15 mouse cellular contexts compared by ENCODE assay signal in genomic region chr4:135155106-135155800, GRCm38 (mm10). TPM values are rescaled to one million over a fixed set of nuclear protein-coding genes. Genes with fewer than 3 reads are reported as not detected.
DNase-seq lines count a peak whose midpoint lies in the region; ATAC-seq and TF ChIP-seq lines count a peak whose summit lies in the region.
"Had no signal": no experiment of that assay in that cellular context is flagged by ENCODE, and none has a peak within 500 bp of the region (broad histone marks: within the 10 kb centered on the region; RNA-seq: fewer than 3 reads in every experiment).

No protein-coding gene starts in this region.

- TF ChIP-seq POLR2A in spleen, adult 2 months (IDR thresholded peaks at IDR 0.05; ENCODE audit: low read depth, low read length), result no peak

- peaks cover 95% of the 10 kb centered on the region for H3K27me3 ChIP-seq in hindbrain, embryonic 11.5 days (ENCODE audit: control insufficient read depth, insufficient read depth, low read length)
- peaks cover 95% of the 10 kb centered on the region for H3K27me3 ChIP-seq in hindbrain, embryonic 14.5 days (ENCODE audit: control insufficient read depth, insufficient read depth, low read length)
- peaks cover 2% of the 10 kb centered on the region; the same call in 1 of the 2 replicates for H3K27me3 ChIP-seq in spleen, adult 2 months (ENCODE audit: control insufficient read depth, insufficient read depth, low read length)
- peaks cover 97% of the 10 kb centered on the region for H3K27me3 ChIP-seq in embryonic facial prominence, embryonic 14.5 days (replicated peaks; ENCODE audit: control insufficient read depth, insufficient read depth, low read length)
- H3K27me3 ChIP-seq in neural tube, embryonic 11.5 days (ENCODE audit: control insufficient read depth, insufficient read depth, low read length), result peaks cover 100% of the 10 kb centered on the region

- 0 out of 2 replicates have a peak, but pooled peaks cover 3% of the 10 kb centered on the region for H3K4me1 ChIP-seq in hindbrain, embryonic 11.5 days (replicated peaks; ENCODE audit: control insufficient read depth, insufficient read depth, low read length)
- H3K4me1 ChIP-seq in hindbrain, embryonic 14.5 days (replicated peaks; ENCODE audit: control insufficient read depth, insufficient read depth, low read length), result no peaks in the 10 kb centered on the region
- peaks cover 37% of the 10 kb centered on the region; the same call in 1 of the 2 replicates for H3K4me1 ChIP-seq in spleen, adult 2 months (ENCODE audit: control insufficient read depth, insufficient read depth, insufficient read length)
- H3K4me1 ChIP-seq in embryonic facial prominence, embryonic 14.5 days (ENCODE audit: control insufficient read depth, insufficient read depth, low read length), result peaks cover 17% of the 10 kb centered on the region
- 0 out of 2 replicates have a peak, but pooled peaks cover 2% of the 10 kb centered on the region for H3K4me1 ChIP-seq in neural tube, embryonic 11.5 days (ENCODE audit: control insufficient read depth, insufficient read depth, low read length)

- H3K4me3 ChIP-seq in hindbrain, embryonic 11.5 days (ENCODE audit: low read depth, low read length), result no peak overlapping the region
- H3K4me3 ChIP-seq in hindbrain, embryonic 14.5 days (replicated peaks; ENCODE audit: low read length), result no peak overlapping the region
- no peak overlapping the region for H3K4me3 ChIP-seq in spleen, adult 2 months (ENCODE audit: extremely low read depth, insufficient read depth, insufficient read length)
- peak overlapping the region; percentile 45; the same call in 1 of the 2 replicates for H3K4me3 ChIP-seq in embryonic facial prominence, embryonic 14.5 days (ENCODE audit: low read depth, low read length)
- H3K4me3 ChIP-seq in neural tube, embryonic 11.5 days (ENCODE audit: low read depth, low read length), result no peak overlapping the region
- H3K4me3 ChIP-seq: heart, embryonic 12.5 days; layer of hippocampus, adult 2 months had no signal

- H3K9ac ChIP-seq in hindbrain, embryonic 11.5 days (ENCODE audit: low read depth, low read length), result no peak overlapping the region
- no peak overlapping the region for H3K9ac ChIP-seq in hindbrain, embryonic 14.5 days
- H3K9ac ChIP-seq in embryonic facial prominence, embryonic 14.5 days (ENCODE audit: low read depth, low read length), result no peak overlapping the region
- H3K9ac ChIP-seq in neural tube, embryonic 11.5 days (ENCODE audit: low read length), result no peak overlapping the region
- H3K9ac ChIP-seq: heart, embryonic 12.5 days had no signal

- H3K4me2 ChIP-seq in hindbrain, embryonic 11.5 days (replicated peaks; ENCODE audit: low read depth, low read length), result no peak overlapping the region
- no peak overlapping the region for H3K4me2 ChIP-seq in hindbrain, embryonic 14.5 days (replicated peaks)
- peak overlapping the region; percentile 67 for H3K4me2 ChIP-seq in embryonic facial prominence, embryonic 14.5 days (ENCODE audit: low read depth, low read length)
- H3K4me2 ChIP-seq in neural tube, embryonic 11.5 days (ENCODE audit: low read depth), result no peak overlapping the region
- H3K4me2 ChIP-seq: heart, embryonic 12.5 days had no signal

- 2% methylated on average over 29 of the region's 31 CpGs for WGBS in hindbrain, embryonic 11.5 days
- WGBS in hindbrain, embryonic 14.5 days, result under 1% methylated on average over 30 of the region's 31 CpGs
- 67% methylated on average over 31 of the region's 31 CpGs for WGBS in spleen, adult 2 months
- 6% methylated on average over 28 of the region's 31 CpGs for WGBS in embryonic facial prominence, embryonic 14.5 days
- WGBS in neural tube, embryonic 11.5 days, result under 1% methylated on average over 30 of the region's 31 CpGs

- peak; percentile 59 for DNase-seq in hindbrain, embryonic 11.5 days (ENCODE audit: low spot score)
- no peak for DNase-seq in hindbrain, embryonic 14.5 days (ENCODE audit: low spot score)
- no peak for DNase-seq in spleen, adult 2 months (ENCODE audit: low read depth in 1 of 2, low spot score in 2 of 2)
- no peak for DNase-seq in spleen, adult 12 weeks (ENCODE audit: low spot score)
- no peak for DNase-seq in embryonic facial prominence, embryonic 14.5 days (ENCODE audit: low spot score)
- DNase-seq in neural tube, embryonic 11.5 days (ENCODE audit: low spot score), result peak; percentile 48
- DNase-seq in kidney, postnatal 25 days, result no peak
- no peak for DNase-seq in adrenal gland, adult (ENCODE audit: inconsistent age in 2 of 2, low spot score in 1 of 2)
- DNase-seq: cerebellum, adult 18-20 months; gastrocnemius, postnatal 36 days; kidney, adult 9 months had no signal

- H3K36me3 ChIP-seq in hindbrain, embryonic 11.5 days (ENCODE audit: control insufficient read depth, insufficient read depth, low read length), result no peaks in the 10 kb centered on the region
- H3K36me3 ChIP-seq in hindbrain, embryonic 14.5 days (replicated peaks; ENCODE audit: control insufficient read depth, insufficient read depth), result no peaks in the 10 kb centered on the region
- H3K36me3 ChIP-seq in spleen, adult 2 months (ENCODE audit: control insufficient read depth, insufficient read depth, low read length), result peaks cover 6% of the 10 kb centered on the region; the same call in 1 of the 2 replicates
- no peaks in the 10 kb centered on the region for H3K36me3 ChIP-seq in embryonic facial prominence, embryonic 14.5 days (ENCODE audit: control insufficient read depth, insufficient read depth, low read length)
- H3K36me3 ChIP-seq in neural tube, embryonic 11.5 days (ENCODE audit: control insufficient read depth, insufficient read depth, low read length), result no peaks in the 10 kb centered on the region
- H3K36me3 ChIP-seq: heart, embryonic 12.5 days had no signal

- H3K27ac ChIP-seq in hindbrain, embryonic 11.5 days (ENCODE audit: low read depth, low read length), result no peak overlapping the region
- no peak overlapping the region for H3K27ac ChIP-seq in hindbrain, embryonic 14.5 days
- peak overlapping the region; percentile 44 for H3K27ac ChIP-seq in spleen, adult 2 months (ENCODE audit: insufficient read depth, low read length)
- no peak overlapping the region for H3K27ac ChIP-seq in embryonic facial prominence, embryonic 14.5 days (replicated peaks; ENCODE audit: low read depth, low read length)
- no peak overlapping the region for H3K27ac ChIP-seq in neural tube, embryonic 11.5 days (ENCODE audit: low read depth, low read length)
- H3K27ac ChIP-seq: layer of hippocampus, adult 2 months; macrophage had no signal

- no peak for TF ChIP-seq CTCF in spleen, adult 2 months (IDR thresholded peaks at IDR 0.05; ENCODE audit: extremely low read depth, insufficient read depth, insufficient read length, insufficient replicate concordance)

- no peak for ATAC-seq in hindbrain, embryonic 11.5 days (ENCODE audit: low FRiP score)
- ATAC-seq in hindbrain, embryonic 14.5 days (ENCODE audit: low FRiP score), result no peak
- no peak for ATAC-seq in embryonic facial prominence, embryonic 14.5 days (ENCODE audit: low read depth)
- ATAC-seq in neural tube, embryonic 11.5 days (ENCODE audit: insufficient read depth, low FRiP score, low TSS enrichment), result no peak

- H3K9me3 ChIP-seq in hindbrain, embryonic 11.5 days (ENCODE audit: control insufficient read depth, low read length), result no peaks in the 10 kb centered on the region
- H3K9me3 ChIP-seq in hindbrain, embryonic 14.5 days (ENCODE audit: control insufficient read depth, low read length), result no peaks in the 10 kb centered on the region
- H3K9me3 ChIP-seq in embryonic facial prominence, embryonic 14.5 days (ENCODE audit: control insufficient read depth, low read length), result no peaks in the 10 kb centered on the region
- H3K9me3 ChIP-seq in neural tube, embryonic 11.5 days (ENCODE audit: control insufficient read depth, low read length), result no peaks in the 10 kb centered on the region
- H3K9me3 ChIP-seq: heart, embryonic 12.5 days had no signal

RNA-seq across cellular contexts. Expression of gene Runx3, which starts 34.8 kb away (rescaled TPM):
- polyA plus RNA-seq in hindbrain, embryonic 11.5 days (2014; fragmentation: Nextera tagmentation; extraction: Ambion mirVana), result 0.21 and 0.28 TPM in 2 replicates
- polyA plus RNA-seq in hindbrain, embryonic 14.5 days (2014; fragmentation: Nextera tagmentation; extraction: Ambion mirVana), result not detected in 2 replicates
- polyA plus RNA-seq in spleen, adult 2 months (2012; rRNA removed), result 33.7 and 38.5 TPM in 2 replicates
- polyA plus RNA-seq in embryonic facial prominence, embryonic 14.5 days (2014; fragmentation: Nextera tagmentation; extraction: Ambion mirVana), result 2.3 and 2.4 TPM in 2 replicates
- polyA plus RNA-seq in neural tube, embryonic 11.5 days (2014; fragmentation: Nextera tagmentation; extraction: Ambion mirVana), result 2.2 and 3.0 TPM in 2 replicates
- polyA plus RNA-seq: frontal cortex, adult 2 months had no signal

Comparison
In these comparisons a context has a peak if more than half of its experiments do, and no peak if none do; other contexts are left out.
1. DNase-seq: peak in hindbrain, embryonic 11.5 days (single experiment) and neural tube, embryonic 11.5 days (single experiment); none in hindbrain, embryonic 14.5 days (single experiment), spleen, adult 2 months (0 of 2), spleen, adult 12 weeks (single experiment), embryonic facial prominence, embryonic 14.5 days (single experiment), kidney, postnatal 25 days (0 of 2) and adrenal gland, adult (0 of 2).